Mouse (Mus musculus): ENCODE results near the gene Rbm34. TPM values are rescaled to one million over a fixed set of nuclear protein-coding genes. Genes with fewer than 3 reads are reported as not detected.

Gene Rbm34
- polyA plus RNA-seq, 1 experiment from 2014 or later, result 24.7 TPM

GRCm38 (mm10) chr8:126949527-126949926 is 21.3 kb downstream of the Rbm34 start:
- WGBS, result 79% methylated on average over 2 of the region's 2 CpGs
- peaks cover 58% of the 10 kb centered on the region for H3K36me3 ChIP-seq

GRCm38 (mm10) chr8:126946444-126946843 is 24.4 kb downstream of the Rbm34 start:
- no peaks in the 10 kb centered on the region for H3K9me3 ChIP-seq (replicated peaks)
- peaks cover 35% of the 10 kb centered on the region for H3K36me3 ChIP-seq
- 75% methylated on average over 7 of the region's 7 CpGs for WGBS
- H3K27ac ChIP-seq (replicated peaks), result no peak overlapping the region
- no peaks in the 10 kb centered on the region for H3K27me3 ChIP-seq (replicated peaks)
- no peak for ATAC-seq (ENCODE audit: low FRiP score)
- peak overlapping the region; percentile 95 for H3K4me2 ChIP-seq
- peaks cover 38% of the 10 kb centered on the region for H3K4me1 ChIP-seq
- H3K9ac ChIP-seq (replicated peaks), result no peak overlapping the region
- H3K4me3 ChIP-seq (replicated peaks), result peak overlapping the region; percentile 79

More at GRCm38 (mm10) chr8:126949527-126949926, 21.3 kb downstream of the Rbm34 start:
- Histone ChIP-seq H3K9ac (replicated peaks) (no peak overlapping the region), H3K27me3 (replicated peaks) (no peaks in the 10 kb centered on the region), H3K4me3 (replicated peaks) (no peak overlapping the region), H3K9me3 (replicated peaks) (no peaks in the 10 kb centered on the region), H3K27ac (replicated peaks) (no peak overlapping the region), H3K4me1 (peaks cover 13% of the 10 kb centered on the region), H3K4me2 (no peak overlapping the region)
- ATAC-seq (ENCODE audit: low FRiP score), result no peak

- ATAC-seq (ENCODE audit: low FRiP score), result peak; percentile 93
- Histone ChIP-seq H3K9ac (replicated peaks) (peak within 1 kb of the TSS; percentile 87), H3K27me3 (replicated peaks) (no peaks in the 10 kb centered on the region), H3K4me3 (replicated peaks) (peak within 1 kb of the TSS; percentile 79), H3K4me2 (peak within 1 kb of the TSS; percentile 95), H3K36me3 (peaks cover 28% of the 10 kb centered on the region), H3K9me3 (replicated peaks) (no peaks in the 10 kb centered on the region), H3K27ac (replicated peaks) (peak within 1 kb of the TSS; percentile 83), H3K4me1 (peaks cover 41% of the 10 kb centered on the region)
- under 1% methylated on average over 48 of the region's 48 CpGs for WGBS
These were observed 25.1 kb downstream of the Rbm34 start, which contains the start of gene Tomm20 for GRCm38 (mm10) chr8:126945730-126946163. TSS of gene Tomm20 (minus strand) at chr8:126945844.

- H3K4me3 ChIP-seq (replicated peaks), result peak overlapping the region; percentile 79
- peak; percentile 84 for ATAC-seq (ENCODE audit: low FRiP score)
- H3K27me3 ChIP-seq (replicated peaks), result no peaks in the 10 kb centered on the region
- H3K27ac ChIP-seq (replicated peaks), result peak overlapping the region; percentile 83
- H3K4me1 ChIP-seq, result peaks cover 41% of the 10 kb centered on the region
- H3K36me3 ChIP-seq, result peaks cover 21% of the 10 kb centered on the region
- no peaks in the 10 kb centered on the region for H3K9me3 ChIP-seq (replicated peaks)
- H3K9ac ChIP-seq (replicated peaks), result peak overlapping the region; percentile 87
- peak overlapping the region; percentile 95 for H3K4me2 ChIP-seq
- WGBS, result under 1% methylated on average over 46 of the region's 46 CpGs
These were observed 25.8 kb downstream of the Rbm34 start for GRCm38 (mm10) chr8:126944781-126945691.

GRCm38 (mm10) chr8:126943565-126943964 is 27.3 kb downstream of the Rbm34 start:
- Histone ChIP-seq H3K4me2 (peak overlapping the region; percentile 95), H3K27ac (replicated peaks) (no peak overlapping the region), H3K9me3 (replicated peaks) (no peaks in the 10 kb centered on the region), H3K4me1 (peaks cover 41% of the 10 kb centered on the region), H3K36me3 (peaks cover 18% of the 10 kb centered on the region), H3K9ac (replicated peaks) (no peak overlapping the region), H3K4me3 (replicated peaks) (peak overlapping the region; percentile 79; the same call in 1 of the 2 replicates), H3K27me3 (replicated peaks) (no peaks in the 10 kb centered on the region)
- ATAC-seq (ENCODE audit: low FRiP score), result no peak
- 93% methylated on average over 7 of the region's 7 CpGs for WGBS

- no peaks in the 10 kb centered on the region for H3K27me3 ChIP-seq (replicated peaks)
- ATAC-seq (ENCODE audit: low FRiP score), result no peak
- 93% methylated on average over 3 of the region's 3 CpGs for WGBS
- no peak overlapping the region for H3K9ac ChIP-seq (replicated peaks)
- H3K4me1 ChIP-seq, result peaks cover 12% of the 10 kb centered on the region
- no peak overlapping the region for H3K4me2 ChIP-seq
- no peak overlapping the region for H3K4me3 ChIP-seq (replicated peaks)
- no peaks in the 10 kb centered on the region for H3K9me3 ChIP-seq (replicated peaks)
- peaks cover 64% of the 10 kb centered on the region for H3K36me3 ChIP-seq
- H3K27ac ChIP-seq (replicated peaks), result no peak overlapping the region
These were observed 33.5 kb downstream of the Rbm34 start for GRCm38 (mm10) chr8:126937337-126937736.

GRCm38 (mm10) chr8:126935932-126936331 is 34.9 kb downstream of the Rbm34 start:
- ATAC-seq (ENCODE audit: low FRiP score), result no peak
- Histone ChIP-seq H3K4me1 (peaks cover under 1% of the 10 kb centered on the region; the same call in 1 of the 2 replicates), H3K4me3 (replicated peaks) (no peak overlapping the region), H3K36me3 (peaks cover 69% of the 10 kb centered on the region), H3K9me3 (replicated peaks) (no peaks in the 10 kb centered on the region), H3K9ac (replicated peaks) (no peak overlapping the region), H3K27ac (replicated peaks) (no peak overlapping the region), H3K27me3 (replicated peaks) (no peaks in the 10 kb centered on the region), H3K4me2 (no peak overlapping the region)

- H3K9ac ChIP-seq (replicated peaks), result no peak overlapping the region
- H3K27me3 ChIP-seq (replicated peaks), result no peaks in the 10 kb centered on the region
- no peak overlapping the region for H3K4me2 ChIP-seq
- no peak overlapping the region for H3K27ac ChIP-seq (replicated peaks)
- H3K36me3 ChIP-seq, result peaks cover 74% of the 10 kb centered on the region
- no peaks in the 10 kb centered on the region for H3K4me1 ChIP-seq
- H3K4me3 ChIP-seq (replicated peaks), result no peak overlapping the region
- WGBS, result 92% methylated on average over 2 of the region's 2 CpGs
- no peaks in the 10 kb centered on the region for H3K9me3 ChIP-seq (replicated peaks)
- ATAC-seq (ENCODE audit: low FRiP score), result no peak
These were observed 35.5 kb downstream of the Rbm34 start for GRCm38 (mm10) chr8:126935387-126935786.

- Histone ChIP-seq H3K27ac (replicated peaks) (no peak overlapping the region), H3K36me3 (peaks cover 63% of the 10 kb centered on the region), H3K4me3 (replicated peaks) (no peak overlapping the region), H3K27me3 (replicated peaks) (no peaks in the 10 kb centered on the region), H3K4me2 (no peak overlapping the region), H3K9ac (replicated peaks) (no peak overlapping the region), H3K4me1 (no peaks in the 10 kb centered on the region), H3K9me3 (replicated peaks) (no peaks in the 10 kb centered on the region)
- no peak for ATAC-seq (ENCODE audit: low FRiP score)
- WGBS, result 78% methylated on average over 1 of the region's 1 CpGs
These were observed 38.2 kb downstream of the Rbm34 start for GRCm38 (mm10) chr8:126932656-126933055.

- Histone ChIP-seq H3K4me1 (no peaks in the 10 kb centered on the region), H3K9ac (replicated peaks) (no peak overlapping the region), H3K27me3 (replicated peaks) (no peaks in the 10 kb centered on the region), H3K9me3 (replicated peaks) (no peaks in the 10 kb centered on the region), H3K27ac (replicated peaks) (no peak overlapping the region), H3K4me2 (no peak overlapping the region), H3K36me3 (peaks cover 59% of the 10 kb centered on the region), H3K4me3 (replicated peaks) (no peak overlapping the region)
- ATAC-seq (ENCODE audit: low FRiP score), result no peak
- WGBS, result 93% methylated on average over 1 of the region's 1 CpGs
These were observed 38.6 kb downstream of the Rbm34 start for GRCm38 (mm10) chr8:126932249-126932648.

- Histone ChIP-seq H3K4me2 (no peak overlapping the region), H3K9ac (replicated peaks) (no peak overlapping the region), H3K4me1 (no peaks in the 10 kb centered on the region), H3K36me3 (peaks cover 54% of the 10 kb centered on the region), H3K27me3 (replicated peaks) (no peaks in the 10 kb centered on the region), H3K27ac (replicated peaks) (no peak overlapping the region), H3K9me3 (replicated peaks) (no peaks in the 10 kb centered on the region), H3K4me3 (replicated peaks) (no peak overlapping the region)
- ATAC-seq (ENCODE audit: low FRiP score), result no peak
- 57% methylated on average over 2 of the region's 2 CpGs for WGBS
These were observed 39.2 kb downstream of the Rbm34 start for GRCm38 (mm10) chr8:126931720-126932119.

- Histone ChIP-seq H3K36me3 (peaks cover 41% of the 10 kb centered on the region), H3K4me3 (replicated peaks) (no peak overlapping the region), H3K27ac (replicated peaks) (no peak overlapping the region), H3K9me3 (replicated peaks) (no peaks in the 10 kb centered on the region), H3K4me2 (no peak overlapping the region), H3K9ac (replicated peaks) (no peak overlapping the region), H3K27me3 (replicated peaks) (no peaks in the 10 kb centered on the region), H3K4me1 (no peaks in the 10 kb centered on the region)
- 79% methylated on average over 3 of the region's 3 CpGs for WGBS
- ATAC-seq (ENCODE audit: low FRiP score), result no peak
These were observed 41.2 kb downstream of the Rbm34 start for GRCm38 (mm10) chr8:126929607-126930161.

All from neural tube, embryonic 15.5 days (tissue).